Mouse (Mus musculus): Measurements from ENCODE around the gene Ufsp1.

- TF ChIP-seq POLR2A (IDR thresholded peaks at IDR 0.05; ENCODE audit: control insufficient read depth, extremely low read depth, insufficient read depth, low read length, poor library complexity) (no peak), CTCF (IDR thresholded peaks at IDR 0.05; ENCODE audit: borderline replicate concordance, control insufficient read depth, extremely low read depth, insufficient read depth, low read length, poor library complexity) (no peak)
Observed at GRCm38 (mm10) chr5:137337190-137337589, 42.8 kb downstream of the Ufsp1 start.

Data from thymus, adult 2 months (tissue).